Mouse (Mus musculus) hindbrain, postnatal 0 days (tissue): Measurements from ENCODE around the gene Mta3. TPM values are rescaled to one million over a fixed set of nuclear protein-coding genes. Genes with fewer than 3 reads are reported as not detected.

ENCODE experiments used
- ATAC-seq: fragments of 200-750 bp; cut with Nextera tagmentation; 2 replicates; pipeline ENCODE4 v1.8.0; 2017; ENCODE audit warnings: mild to moderate bottlenecking, moderate TSS enrichment, moderate library complexity
- DNase-seq: peaks from one replicate; pipeline ENCODE4 v3.0.0-alpha.2; 2015; ENCODE audit warnings: low spot score
- H3K27ac ChIP-seq: fragments of 300-500 bp; sonication (generic); 2 replicates; pipeline ENCODE4 v1.5.1; 2014; ENCODE audit warnings: mild to moderate bottlenecking
- H3K27me3 ChIP-seq: fragments of 300-500 bp; sonication (generic); 2 replicates; pipeline ENCODE4 v1.6.1; 2014; ENCODE audit warnings: low read length, mixed read lengths; ENCODE audit not compliant: insufficient read depth
- H3K36me3 ChIP-seq: fragments of 300-500 bp; sonication (generic); 2 replicates; pipeline ENCODE4 v1.6.1; 2014; ENCODE audit warnings: low read length, mixed read lengths; ENCODE audit not compliant: insufficient read depth
- H3K4me1 ChIP-seq: fragments of 300-500 bp; sonication (generic); 2 replicates; pipeline ENCODE4 v1.6.1; 2014; ENCODE audit warnings: antibody characterized with exemption, low read length, mixed read lengths; ENCODE audit not compliant: insufficient read depth
- H3K4me2 ChIP-seq: fragments of 300-500 bp; sonication (generic); 2 replicates; pipeline ENCODE4 v1.6.1; 2014; ENCODE audit warnings: low read depth, mild to moderate bottlenecking, low read length, moderate library complexity, mixed read lengths
- H3K4me3 ChIP-seq: fragments of 300-500 bp; sonication (generic); 2 replicates; pipeline ENCODE4 v1.5.1; 2014; ENCODE audit warnings: low read length
- H3K9ac ChIP-seq: fragments of 300-500 bp; sonication (generic); replicated peaks from 2 replicates; pipeline ENCODE4 v1.6.1; 2014; ENCODE audit warnings: mild to moderate bottlenecking, low read length, moderate library complexity, mixed read lengths
- H3K9me3 ChIP-seq: fragments of 300-500 bp; sonication (generic); 2 replicates; pipeline ENCODE4 v1.6.1; 2016; ENCODE audit warnings: low read length, mixed read lengths
- CTCF ChIP-seq: IDR thresholded peaks from 2 replicates; pipeline ENCODE4 v1.5.1; 2016; ENCODE audit warnings: antibody characterized with exemption, control low read depth, low read depth
- WGBS: fragments of 180-500 bp; shearing (Covaris S2); extraction: QIAGEN DNeasy Blood & Tissue Kit; methylation state at CpG from one replicate; pipeline ENCODE4 v1.1.7; 2014; 5-methylcytosine and 5-hydroxymethylcytosine counted together
- polyA plus RNA-seq: library from polyadenylated mRNA; unstranded; fragments of >200 nt; fragmentation: Nextera tagmentation; extraction: Ambion mirVana; gene quantifications from 2 replicates; pipeline ENCODE4 v1.2.1, GENCODE M21; 2015
- total RNA-seq: library from RNA; depleted of rRNA; stranded (reverse); fragments of >200 nt; gene quantifications from 2 replicates; pipeline ENCODE4 v1.2.3, GENCODE M21; 2014

Gene Mta3
- total and polyA plus RNA-seq, 2 experiments from 2014 or later: 31.7 to 36.8 TPM

GRCm38 (mm10) chr17:83695785-83696184 lies 10.2 kb upstream of the Mta3 start:
- no peaks in the 10 kb centered on the region for H3K9me3 ChIP-seq
- H3K27me3 ChIP-seq: no peaks in the 10 kb centered on the region
- no peak overlapping the region for H3K27ac ChIP-seq
- no peak for ATAC-seq
- DNase-seq: no peak
- H3K9ac ChIP-seq: no peak overlapping the region
- no peak overlapping the region for H3K4me3 ChIP-seq
- no peak overlapping the region for H3K4me2 ChIP-seq
- no peak for TF ChIP-seq CTCF
- H3K36me3 ChIP-seq: no peaks in the 10 kb centered on the region
- WGBS: 70% methylated on average over 2 of the region's 2 CpGs
- no peaks in the 10 kb centered on the region for H3K4me1 ChIP-seq

GRCm38 (mm10) chr17:83699062-83699724 lies 6.8 kb upstream of the Mta3 start:
- no peak overlapping the region for H3K4me3 ChIP-seq
- H3K9ac ChIP-seq: no peak overlapping the region
- H3K9me3 ChIP-seq: no peaks in the 10 kb centered on the region
- no peak overlapping the region for H3K4me2 ChIP-seq
- DNase-seq: no peak
- no peaks in the 10 kb centered on the region for H3K36me3 ChIP-seq
- no peak for TF ChIP-seq CTCF
- H3K27ac ChIP-seq: no peak overlapping the region
- H3K4me1 ChIP-seq: no peaks in the 10 kb centered on the region
- no peaks in the 10 kb centered on the region for H3K27me3 ChIP-seq
- WGBS: 88% methylated on average over 8 of the region's 8 CpGs
- no peak for ATAC-seq

DNA sequence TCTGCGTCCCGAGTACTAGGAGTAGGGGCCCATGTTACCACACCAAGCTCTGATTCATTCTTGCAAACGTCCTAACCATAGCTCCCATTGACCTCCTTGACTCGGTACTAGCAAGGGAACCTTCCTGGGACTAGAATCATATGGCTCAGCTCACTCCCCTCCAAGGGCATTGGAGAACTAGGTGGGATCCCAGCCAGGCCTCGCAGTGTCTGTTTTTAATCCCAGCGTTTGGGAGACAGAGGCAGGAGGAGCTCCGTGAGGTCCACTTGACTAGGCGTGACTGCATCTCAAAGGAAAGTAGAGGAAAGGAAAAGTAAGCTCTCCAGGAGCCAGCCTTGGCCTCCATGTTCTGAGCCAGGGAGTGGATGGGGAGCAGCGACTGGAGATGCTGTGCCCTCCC lies 5.8 kb upstream of the Mta3 start:
- Histone ChIP-seq H3K9me3 (no peaks in the 10 kb centered on the region), H3K9ac (no peak overlapping the region), H3K36me3 (no peaks in the 10 kb centered on the region), H3K4me1 (no peaks in the 10 kb centered on the region), H3K4me3 (no peak overlapping the region), H3K27me3 (no peaks in the 10 kb centered on the region), H3K4me2 (no peak overlapping the region), H3K27ac (no peak overlapping the region)
- WGBS: 84% methylated on average over 9 of the region's 9 CpGs
- TF ChIP-seq CTCF: no peak
- DNase-seq: no peak
- no peak for ATAC-seq

GRCm38 (mm10) chr17:83704469-83704868 lies 1.5 kb upstream of the Mta3 start:
- WGBS: 74% methylated on average over 5 of the region's 5 CpGs
- H3K27me3 ChIP-seq: no peaks in the 10 kb centered on the region

GRCm38 (mm10) chr17:83705352-83706115 lies 429 bp upstream of the Mta3 start:
- H3K9me3 ChIP-seq: no peaks in the 10 kb centered on the region
- no peaks in the 10 kb centered on the region for H3K27me3 ChIP-seq
- peak; percentile 77 for DNase-seq
- H3K4me1 ChIP-seq: no peaks in the 10 kb centered on the region
- ATAC-seq: peak; percentile 85
- no peaks in the 10 kb centered on the region; the same call in 1 of the 2 replicates for H3K36me3 ChIP-seq
- TF ChIP-seq CTCF: no peak
- H3K4me3 ChIP-seq: peak overlapping the region; percentile 78
- peak overlapping the region; percentile 87 for H3K4me2 ChIP-seq
- H3K27ac ChIP-seq: peak overlapping the region; percentile 94
- peak overlapping the region; percentile 91 for H3K9ac ChIP-seq
- 3% methylated on average over 20 of the region's 38 CpGs for WGBS

More at GRCm38 (mm10) chr17:83704469-83704868, 1.5 kb upstream of the Mta3 start:
- H3K27ac ChIP-seq: no peak overlapping the region; the same call in 1 of the 2 replicates
- DNase-seq (no peak), ATAC-seq (no peak)
- TF ChIP-seq CTCF: no peak
- no peaks in the 10 kb centered on the region for H3K9me3 ChIP-seq
- H3K9ac ChIP-seq: no peak overlapping the region
- no peak overlapping the region for H3K4me2 ChIP-seq
- H3K4me1 ChIP-seq: no peaks in the 10 kb centered on the region
- no peak overlapping the region for H3K4me3 ChIP-seq
- H3K36me3 ChIP-seq: no peaks in the 10 kb centered on the region

DNA sequence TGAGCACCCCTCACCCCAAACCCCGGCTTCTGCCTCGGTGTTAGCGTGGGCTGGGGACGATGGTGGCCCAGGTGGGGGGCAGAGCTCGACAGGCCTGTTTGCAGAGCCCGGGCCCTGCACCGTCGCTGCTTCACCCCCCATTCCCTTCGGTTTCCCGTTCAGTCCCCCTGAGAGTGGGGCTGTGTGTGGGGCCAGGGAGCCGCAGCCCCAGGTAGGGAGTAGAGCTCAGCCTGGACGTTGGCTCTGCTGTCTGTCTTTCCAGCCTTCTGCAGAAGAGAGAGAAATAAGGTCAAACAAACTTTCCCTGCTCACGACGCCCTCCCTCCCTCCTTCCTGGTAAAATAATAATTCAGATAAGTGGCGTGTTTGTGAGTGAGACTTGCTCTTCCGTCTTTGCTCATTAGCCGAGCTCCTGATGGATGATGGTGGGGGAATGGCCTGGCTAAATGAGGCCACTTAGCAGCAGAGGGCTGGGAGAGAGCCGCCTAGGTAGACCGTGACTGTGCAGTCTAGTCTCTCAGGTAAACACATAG lies 697 bp downstream of the Mta3 start:
- Histone ChIP-seq H3K27me3 (no peaks in the 10 kb centered on the region), H3K4me3 (peak overlapping the region; percentile 78), H3K27ac (peak overlapping the region; percentile 94), H3K9me3 (no peaks in the 10 kb centered on the region), H3K4me1 (no peaks in the 10 kb centered on the region), H3K4me2 (peak overlapping the region; percentile 87), H3K9ac (peak overlapping the region; percentile 91), H3K36me3 (no peaks in the 10 kb centered on the region; the same call in 1 of the 2 replicates)
- ATAC-seq (peak; percentile 72), DNase-seq (peak; percentile 43)
- TF ChIP-seq CTCF: no peak
- under 1% methylated on average over 19 of the region's 19 CpGs for WGBS

- no peak overlapping the region for H3K9ac ChIP-seq
- no peaks in the 10 kb centered on the region; the same call in 1 of the 2 replicates for H3K36me3 ChIP-seq
- 71% methylated on average over 4 of the region's 4 CpGs for WGBS
- H3K9me3 ChIP-seq: no peaks in the 10 kb centered on the region
- H3K4me1 ChIP-seq: no peaks in the 10 kb centered on the region
- DNase-seq: no peak
- no peak for TF ChIP-seq CTCF
- H3K4me3 ChIP-seq: no peak overlapping the region
- H3K4me2 ChIP-seq: peak overlapping the region; percentile 87; the same call in 1 of the 2 replicates
- H3K27ac ChIP-seq: no peak overlapping the region
- no peak for ATAC-seq
- no peaks in the 10 kb centered on the region for H3K27me3 ChIP-seq
Observed at GRCm38 (mm10) chr17:83707372-83707771, 1.4 kb downstream of the Mta3 start.
